Mouse (Mus musculus) testis, adult 2 months (tissue): Measurements from ENCODE around the gene Hist1h2bp.
"Not testable (repeated sequence)": the region's sequence is repeated elsewhere in the genome, so short reads cannot be mapped to it uniquely, and the experiment has no call there.

Experiments used
- CTCF ChIP-seq: fragments of 200-500 bp; IDR thresholded peaks from 2 replicates; pipeline ENCODE4 v1.5.1; 2012; ENCODE audit warnings: low read depth, mild to moderate bottlenecking, inconsistent platforms, low read length, moderate library complexity; ENCODE audit not compliant: control insufficient read depth, insufficient read depth, insufficient replicate concordance
- POLR2A ChIP-seq: fragments of 200-500 bp; IDR thresholded peaks from 2 replicates; pipeline ENCODE4 v1.6.1; 2012; ENCODE audit warnings: low read depth, mild to moderate bottlenecking, inconsistent platforms, low read length, moderate library complexity; ENCODE audit not compliant: control insufficient read depth

DNA sequence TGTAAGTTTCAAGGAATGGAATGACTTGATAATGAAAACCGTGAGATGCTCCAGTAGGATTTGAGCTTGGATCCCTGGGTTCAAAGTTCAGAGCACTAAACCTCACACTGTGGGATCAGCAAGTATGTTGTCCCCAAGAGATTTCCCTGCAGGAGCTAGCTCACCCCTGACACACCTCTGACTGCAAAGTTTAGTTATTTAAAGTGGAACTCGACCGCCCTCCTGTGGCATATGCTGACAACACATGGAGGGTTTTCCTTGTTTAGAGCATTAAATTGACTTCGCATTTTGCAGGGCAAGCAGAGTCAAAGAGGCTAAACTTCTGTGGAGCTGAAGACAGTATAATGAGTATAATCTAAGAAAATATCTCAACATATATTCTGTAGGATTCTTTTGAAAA is 15.8 kb downstream of the Hist1h2bp start:
- TF ChIP-seq CTCF, POLR2A: not testable (repeated sequence)
